Mouse (Mus musculus) forebrain, embryonic 16.5 days (tissue): ENCODE results near the gene Sept9. TPM values are rescaled to one million over a fixed set of nuclear protein-coding genes. Genes with fewer than 3 reads are reported as not detected.

Source experiments
- ATAC-seq: fragments of 200-750 bp; cut with Nextera tagmentation; 2 replicates; pipeline ENCODE4 v1.8.0; 2017; ENCODE audit warnings: mild to moderate bottlenecking, moderate library complexity
- H3K27ac ChIP-seq: fragments of 300-500 bp; sonication (generic); 2 replicates; pipeline ENCODE4 v1.5.1; 2014; ENCODE audit warnings: low read length, control low read depth
- H3K27me3 ChIP-seq: fragments of 300-500 bp; sonication (generic); replicated peaks from 2 replicates; pipeline ENCODE4 v1.6.1; 2014; ENCODE audit warnings: low read length; ENCODE audit not compliant: control insufficient read depth, insufficient read depth
- H3K36me3 ChIP-seq: fragments of 300-500 bp; sonication (generic); 2 replicates; pipeline ENCODE4 v1.6.1; 2014; ENCODE audit not compliant: control insufficient read depth, insufficient read depth
- H3K4me1 ChIP-seq: fragments of 300-500 bp; sonication (generic); replicated peaks from 2 replicates; pipeline ENCODE4 v1.6.1; 2014; ENCODE audit warnings: low read length; ENCODE audit not compliant: control insufficient read depth, insufficient read depth
- H3K4me2 ChIP-seq: fragments of 300-500 bp; sonication (generic); 2 replicates; pipeline ENCODE4 v1.6.1; 2014; ENCODE audit warnings: mild to moderate bottlenecking, low read length, control low read depth
- H3K4me3 ChIP-seq: fragments of 300-500 bp; sonication (generic); replicated peaks from 2 replicates; pipeline ENCODE4 v1.5.1; 2014; ENCODE audit warnings: mild to moderate bottlenecking, low read length, control low read depth
- H3K9ac ChIP-seq: fragments of 300-500 bp; sonication (generic); replicated peaks from 2 replicates; pipeline ENCODE4 v1.6.1; 2014; ENCODE audit warnings: low read depth, low read length, control low read depth
- H3K9me3 ChIP-seq: fragments of 300-500 bp; sonication (generic); 2 replicates; pipeline ENCODE4 v1.6.1; 2016; ENCODE audit warnings: low read length; ENCODE audit not compliant: control insufficient read depth
- WGBS: fragments of 180-500 bp; shearing (Covaris S2); extraction: QIAGEN DNeasy Blood & Tissue Kit; methylation state at CpG from one replicate; pipeline ENCODE4 v1.1.7; 2014; 5-methylcytosine and 5-hydroxymethylcytosine counted together
- polyA plus RNA-seq: library from polyadenylated mRNA; unstranded; fragments of >200 nt; fragmentation: Nextera tagmentation; extraction: Ambion mirVana; gene quantifications from 2 replicates; pipeline ENCODE4 v1.2.1, GENCODE M21; 2015

The Sept9 gene
- polyA plus RNA-seq, 1 experiment from 2014 or later, result 120 TPM

DNA sequence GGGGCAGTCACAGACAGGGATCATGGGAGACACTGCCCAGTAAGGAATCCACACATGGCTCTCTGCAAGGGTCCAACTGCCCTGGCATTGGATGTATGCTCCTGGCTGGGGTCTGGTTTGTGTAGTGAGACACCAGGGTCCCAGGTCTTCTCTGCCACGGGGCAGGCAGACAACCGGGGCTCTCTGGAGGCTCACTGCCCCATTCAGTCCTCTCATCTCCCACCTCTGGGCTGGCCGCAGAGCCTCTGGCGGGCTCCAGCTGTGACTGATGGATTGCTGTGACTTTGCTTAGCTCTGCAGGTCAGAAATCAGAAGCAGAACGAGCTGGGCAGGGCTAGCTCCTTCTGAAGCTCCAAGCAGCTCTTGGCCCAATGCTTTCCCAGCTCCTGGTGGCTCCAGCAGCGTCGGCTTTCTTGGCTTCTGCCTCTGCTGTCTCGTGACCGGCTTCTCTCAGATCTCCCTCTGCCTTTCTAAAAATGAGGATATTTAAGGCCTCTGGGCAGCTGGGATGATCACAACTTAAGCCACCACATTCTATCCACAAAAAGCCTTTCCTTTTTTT lies 36.5 kb downstream of the Sept9 start:
- Histone ChIP-seq H3K27me3 (no peaks in the 10 kb centered on the region), H3K4me1 (peaks cover 19% of the 10 kb centered on the region), H3K27ac (no peak overlapping the region), H3K36me3 (no peaks in the 10 kb centered on the region), H3K9me3 (no peaks in the 10 kb centered on the region), H3K4me2 (no peak overlapping the region), H3K9ac (0 out of 2 replicates have a peak overlapping the region, but pooled peaks have one; percentile 4), H3K4me3 (no peak overlapping the region)
- no peak for ATAC-seq
- 45% methylated on average over 9 of the region's 9 CpGs for WGBS

- no peak overlapping the region for H3K4me2 ChIP-seq
- peaks cover 10% of the 10 kb centered on the region for H3K4me1 ChIP-seq
- H3K9me3 ChIP-seq, result no peaks in the 10 kb centered on the region
- WGBS, result 4% methylated on average over 4 of the region's 4 CpGs
- ATAC-seq, result peak; percentile 90
- no peaks in the 10 kb centered on the region for H3K27me3 ChIP-seq
- H3K4me3 ChIP-seq, result no peak overlapping the region
- no peaks in the 10 kb centered on the region for H3K36me3 ChIP-seq
- no peak overlapping the region for H3K27ac ChIP-seq
- H3K9ac ChIP-seq, result no peak overlapping the region
Observed at GRCm38 (mm10) chr11:117238169-117238568, 38.7 kb downstream of the Sept9 start.

GRCm38 (mm10) chr11:117239617-117240016 lies 40.2 kb downstream of the Sept9 start:
- ATAC-seq, result no peak
- Histone ChIP-seq H3K4me3 (no peak overlapping the region), H3K4me2 (no peak overlapping the region), H3K4me1 (peaks cover 9% of the 10 kb centered on the region), H3K27ac (no peak overlapping the region), H3K9ac (no peak overlapping the region), H3K27me3 (no peaks in the 10 kb centered on the region), H3K9me3 (no peaks in the 10 kb centered on the region), H3K36me3 (no peaks in the 10 kb centered on the region)
- WGBS, result 82% methylated on average over 6 of the region's 6 CpGs

- 80% methylated on average over 9 of the region's 9 CpGs for WGBS
- ATAC-seq, result no peak
Observed at GRCm38 (mm10) chr11:117240322-117240721, 40.9 kb downstream of the Sept9 start.

GRCm38 (mm10) chr11:117240861-117241738 lies 41.6 kb downstream of the Sept9 start:
- no peak overlapping the region for H3K27ac ChIP-seq
- peaks cover 2% of the 10 kb centered on the region; the same call in 1 of the 2 replicates for H3K4me1 ChIP-seq
- H3K36me3 ChIP-seq, result no peaks in the 10 kb centered on the region
- no peak for ATAC-seq
- H3K27me3 ChIP-seq, result no peaks in the 10 kb centered on the region
- 84% methylated on average over 11 of the region's 11 CpGs for WGBS
- no peaks in the 10 kb centered on the region for H3K9me3 ChIP-seq
- no peak overlapping the region for H3K9ac ChIP-seq
- no peak overlapping the region for H3K4me3 ChIP-seq
- no peak overlapping the region for H3K4me2 ChIP-seq

More at GRCm38 (mm10) chr11:117240322-117240721, 40.9 kb downstream of the Sept9 start:
- Histone ChIP-seq H3K27me3 (no peaks in the 10 kb centered on the region), H3K4me2 (no peak overlapping the region), H3K9me3 (no peaks in the 10 kb centered on the region), H3K9ac (no peak overlapping the region), H3K36me3 (no peaks in the 10 kb centered on the region), H3K4me1 (peaks cover 5% of the 10 kb centered on the region), H3K27ac (no peak overlapping the region), H3K4me3 (no peak overlapping the region)

DNA sequence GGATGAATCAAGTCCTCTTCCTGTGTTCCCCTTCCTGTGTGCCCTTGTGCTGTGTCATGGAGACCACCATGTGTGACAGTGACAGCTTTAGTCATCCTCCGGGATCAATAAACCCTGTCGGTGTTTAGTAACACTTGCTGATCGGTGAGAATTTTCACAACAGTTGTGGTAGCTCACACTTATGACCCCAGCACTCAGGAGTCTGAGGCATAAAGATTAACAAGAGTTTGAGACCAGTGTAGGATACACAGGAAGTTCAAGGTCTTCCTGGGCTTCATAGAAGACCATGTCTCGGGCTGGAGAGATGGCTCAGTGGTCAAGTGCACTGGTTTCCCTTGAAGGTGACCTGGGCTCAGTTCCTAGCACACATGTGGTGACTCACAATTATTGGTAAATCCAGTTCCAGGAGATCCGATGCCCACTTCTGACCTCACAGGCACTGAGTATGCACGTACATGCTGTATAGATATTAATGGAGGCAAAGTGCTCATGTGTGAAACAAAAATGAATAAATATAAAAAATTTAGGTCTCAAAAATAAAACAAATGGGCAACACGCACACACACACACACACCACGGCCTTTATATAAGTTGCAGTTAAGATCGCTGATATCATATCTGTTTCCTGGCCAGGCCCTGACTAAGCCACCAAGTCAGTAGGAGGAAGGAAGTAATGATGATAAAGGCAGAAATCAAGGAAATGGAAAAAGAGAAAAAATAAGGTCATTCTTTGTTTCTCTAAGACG lies 43.1 kb downstream of the Sept9 start:
- no peaks in the 10 kb centered on the region for H3K27me3 ChIP-seq
- no peak overlapping the region for H3K4me3 ChIP-seq
- no peaks in the 10 kb centered on the region for H3K36me3 ChIP-seq
- 94% methylated on average over 10 of the region's 10 CpGs for WGBS
- H3K27ac ChIP-seq, result no peak overlapping the region
- H3K4me1 ChIP-seq, result peaks cover 2% of the 10 kb centered on the region; the same call in 1 of the 2 replicates
- no peak overlapping the region for H3K4me2 ChIP-seq
- no peak for ATAC-seq
- no peaks in the 10 kb centered on the region for H3K9me3 ChIP-seq
- H3K9ac ChIP-seq, result no peak overlapping the region

- H3K36me3 ChIP-seq, result no peaks in the 10 kb centered on the region
- H3K9me3 ChIP-seq, result no peaks in the 10 kb centered on the region
- peaks cover 6% of the 10 kb centered on the region for H3K4me1 ChIP-seq
- H3K27ac ChIP-seq, result no peak overlapping the region
- no peak overlapping the region for H3K9ac ChIP-seq
- 87% methylated on average over 12 of the region's 12 CpGs for WGBS
- H3K27me3 ChIP-seq, result no peaks in the 10 kb centered on the region
- H3K4me3 ChIP-seq, result no peak overlapping the region
- no peak overlapping the region for H3K4me2 ChIP-seq
- no peak for ATAC-seq
Observed at GRCm38 (mm10) chr11:117243536-117244290, 44.3 kb downstream of the Sept9 start.

GRCm38 (mm10) chr11:117245041-117245725 lies 45.7 kb downstream of the Sept9 start:
- H3K4me2 ChIP-seq, result no peak overlapping the region
- H3K36me3 ChIP-seq, result no peaks in the 10 kb centered on the region
- H3K9ac ChIP-seq, result no peak overlapping the region
- no peaks in the 10 kb centered on the region for H3K27me3 ChIP-seq
- H3K4me1 ChIP-seq, result peaks cover 19% of the 10 kb centered on the region
- H3K9me3 ChIP-seq, result no peaks in the 10 kb centered on the region
- no peak for ATAC-seq
- H3K4me3 ChIP-seq, result no peak overlapping the region
- no peak overlapping the region for H3K27ac ChIP-seq
- 54% methylated on average over 8 of the region's 8 CpGs for WGBS
